Mouse (Mus musculus): ENCODE results near the gene Slc35f1.
"Not testable (repeated sequence)": the region's sequence is repeated elsewhere in the genome, so short reads cannot be mapped to it uniquely, and the experiment has no call there.

Gene Slc35f1

GRCm38 (mm10) chr10:52787075-52787474 lies 96.7 kb downstream of the Slc35f1 start:
- no peak for DNase-seq (ENCODE audit: low spot score)

GRCm38 (mm10) chr10:52791560-52791959 lies 101.2 kb downstream of the Slc35f1 start:
- DNase-seq (ENCODE audit: low spot score), result no peak

- no peak for DNase-seq (ENCODE audit: low spot score)
Measured at GRCm38 (mm10) chr10:52797454-52797853, 107.1 kb downstream of the Slc35f1 start.

- DNase-seq (ENCODE audit: low spot score), result no peak
Measured at GRCm38 (mm10) chr10:52807808-52808207, 117.5 kb downstream of the Slc35f1 start.

- no peak for DNase-seq (ENCODE audit: low spot score)
Measured at GRCm38 (mm10) chr10:52812861-52813260, 122.5 kb downstream of the Slc35f1 start.

GRCm38 (mm10) chr10:52814358-52814757 lies 124.0 kb downstream of the Slc35f1 start:
- DNase-seq (ENCODE audit: low spot score), result no peak

DNA sequence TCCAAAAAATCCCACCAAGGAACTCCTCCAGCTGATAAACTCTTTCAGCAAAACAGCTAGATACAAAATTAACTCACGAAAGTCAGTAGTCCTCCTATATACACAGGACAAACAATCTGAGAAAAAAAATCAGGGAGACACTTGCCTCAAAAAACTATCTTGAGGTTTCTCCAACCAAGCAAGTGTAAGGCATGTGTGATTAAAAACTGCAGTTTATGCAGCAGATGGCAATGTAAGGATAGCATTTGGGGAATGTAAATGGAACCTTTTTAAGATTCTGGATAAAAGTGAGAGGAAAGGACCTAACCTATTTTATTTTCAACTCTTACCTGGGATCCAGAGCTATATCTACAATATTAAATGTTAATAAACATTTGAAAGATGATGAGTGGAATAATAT lies 129.3 kb downstream of the Slc35f1 start:
- DNase-seq (ENCODE audit: low spot score), result no peak

- no peak for DNase-seq (ENCODE audit: low spot score)
Measured at GRCm38 (mm10) chr10:52822909-52823308, 132.6 kb downstream of the Slc35f1 start.

DNA sequence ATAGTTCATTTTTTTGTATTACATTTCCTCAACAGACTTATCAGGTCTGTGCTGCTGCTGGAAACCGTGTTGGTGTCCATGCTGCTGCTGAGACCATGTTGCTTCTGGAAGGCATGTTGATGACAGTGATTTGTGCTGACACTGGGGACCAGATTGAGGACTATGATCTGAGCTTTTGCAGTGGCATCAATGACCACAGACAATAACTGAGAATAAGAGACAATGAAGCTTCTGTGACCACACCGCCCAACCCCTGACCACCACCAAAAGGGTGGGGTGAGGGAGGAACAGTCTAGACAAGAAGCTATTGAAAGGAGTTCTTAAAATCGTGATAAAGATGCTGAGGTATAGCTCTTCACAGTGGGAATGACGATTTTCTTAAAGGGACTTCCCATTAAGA lies 135.4 kb downstream of the Slc35f1 start:
- DNase-seq (ENCODE audit: low spot score), result no peak

DNA sequence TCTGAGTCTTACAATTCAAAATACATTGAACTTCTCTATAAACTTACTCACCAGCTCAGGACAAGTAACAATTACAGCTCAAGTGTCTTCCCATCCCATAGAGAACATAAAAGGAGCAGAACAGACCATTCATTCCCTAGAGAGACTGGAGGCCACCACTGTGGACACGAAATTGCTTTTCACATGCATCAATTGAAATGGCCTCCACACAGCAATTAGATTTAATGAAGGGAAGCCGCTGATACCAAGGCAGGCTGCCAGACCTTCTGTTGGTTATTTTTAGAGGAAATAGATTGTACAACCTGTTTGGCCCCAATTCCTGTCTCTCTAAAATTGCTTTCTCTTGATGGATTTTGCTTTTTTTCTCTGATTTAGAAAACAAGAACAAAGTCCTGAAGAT lies 150.5 kb downstream of the Slc35f1 start:
- no peak for DNase-seq (ENCODE audit: low spot score)

DNA sequence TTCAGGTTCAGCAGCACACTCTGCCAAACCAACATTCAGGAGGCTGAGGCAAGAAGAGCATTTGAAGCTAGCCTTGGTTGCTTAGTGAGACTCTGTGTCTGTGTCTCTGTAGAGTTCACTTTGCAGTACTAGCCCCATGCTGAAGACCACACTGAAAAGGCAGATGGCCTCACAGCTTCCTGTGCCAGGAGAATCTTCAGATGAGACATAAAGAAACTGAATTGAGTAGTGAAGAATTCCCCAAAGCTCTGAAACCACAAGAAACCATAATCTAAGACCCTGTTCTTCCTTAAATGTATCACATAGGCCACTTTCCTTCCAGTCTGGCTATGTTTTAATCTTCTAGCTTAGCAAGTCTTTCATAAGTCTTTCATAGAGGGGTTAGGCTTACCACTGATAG lies 161.7 kb downstream of the Slc35f1 start:
- no peak for DNase-seq (ENCODE audit: low spot score)

GRCm38 (mm10) chr10:52860851-52861250 lies 170.5 kb downstream of the Slc35f1 start:
- DNase-seq (ENCODE audit: low spot score), result no peak

- no peak for DNase-seq (ENCODE audit: low spot score)
Measured at GRCm38 (mm10) chr10:52864936-52865335, 174.6 kb downstream of the Slc35f1 start.

DNA sequence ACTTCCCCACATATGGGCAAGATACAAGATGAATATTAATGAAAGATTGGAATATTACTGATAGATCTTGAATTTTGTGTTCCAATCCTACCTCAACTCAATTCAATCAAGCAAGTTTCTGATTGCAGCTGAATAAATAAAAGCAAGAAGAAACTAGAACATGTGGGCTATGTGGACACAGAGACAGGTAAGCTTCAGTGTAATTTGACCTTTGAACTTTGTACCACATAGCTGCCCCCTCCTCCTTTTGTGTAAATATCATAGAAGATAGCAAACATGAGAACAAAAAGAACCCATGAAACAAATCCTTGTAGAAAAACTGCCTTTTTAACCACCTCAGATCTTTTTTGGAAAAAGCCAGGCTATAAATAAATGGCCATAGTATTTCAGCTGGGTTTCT lies 180.8 kb downstream of the Slc35f1 start:
- DNase-seq (ENCODE audit: low spot score), result no peak

- no peak for DNase-seq (ENCODE audit: low spot score)
Measured at GRCm38 (mm10) chr10:52874133-52874532, 183.8 kb downstream of the Slc35f1 start.

DNA sequence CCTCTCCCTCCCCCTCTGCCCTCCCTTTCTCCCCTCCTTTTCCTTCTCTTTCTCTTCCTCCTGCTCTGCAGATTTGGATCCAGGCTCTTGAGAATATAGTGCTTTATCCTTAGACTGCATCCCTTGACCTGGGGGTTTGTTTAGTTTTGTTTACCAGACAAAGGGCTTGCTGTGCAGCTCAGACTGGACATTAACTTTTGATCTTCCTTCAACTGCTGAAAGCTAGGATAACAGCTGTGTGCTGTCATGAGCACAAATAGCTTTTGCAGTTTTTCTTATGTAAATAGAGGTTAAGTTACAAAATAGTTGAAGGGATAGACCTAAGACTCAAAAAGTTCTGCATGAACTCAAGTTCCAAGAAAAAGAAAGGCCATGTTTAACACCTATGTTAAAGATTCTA lies 184.4 kb downstream of the Slc35f1 start:
- DNase-seq (ENCODE audit: low spot score), result no peak

GRCm38 (mm10) chr10:52877263-52878021 lies 187.1 kb downstream of the Slc35f1 start:
- no peak for DNase-seq (ENCODE audit: low spot score)

DNA sequence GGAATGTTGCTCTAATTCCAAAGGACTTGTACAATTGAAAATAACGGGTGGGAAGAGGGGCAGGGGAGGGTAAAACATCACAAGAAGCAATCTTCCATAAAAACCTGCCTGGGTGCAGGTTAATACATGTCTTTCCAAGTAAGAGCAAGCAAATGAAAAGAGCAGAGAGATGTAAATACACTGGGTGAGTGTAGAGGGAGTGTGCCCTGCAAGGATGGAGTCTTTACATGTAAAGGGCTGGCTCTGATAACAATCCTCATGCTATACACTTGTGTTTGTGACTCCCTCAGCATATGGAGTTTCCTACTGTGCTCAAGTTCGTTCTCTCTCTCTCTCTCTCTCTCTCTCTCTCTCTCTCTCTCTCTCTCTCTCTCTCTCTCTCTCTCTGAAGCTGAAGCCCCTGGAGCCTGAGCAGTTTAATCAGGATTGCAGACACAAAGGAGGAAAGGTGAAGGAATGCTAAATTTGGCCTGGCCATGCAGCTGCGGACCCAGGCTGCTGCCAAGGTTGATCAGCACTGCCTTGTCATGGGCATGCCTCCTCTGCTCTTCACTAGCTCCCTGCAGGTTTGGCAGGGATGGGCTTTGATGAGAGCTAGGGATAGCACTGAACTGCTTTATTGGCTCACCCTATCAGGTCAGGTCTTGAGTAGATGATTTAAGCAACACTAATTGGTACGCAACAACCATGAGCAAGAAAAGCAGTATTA lies 187.9 kb downstream of the Slc35f1 start:
- no peak for DNase-seq (ENCODE audit: low spot score)

- DNase-seq (ENCODE audit: low spot score), result not testable (repeated sequence)
Measured at GRCm38 (mm10) chr10:52896724-52897123, 206.4 kb downstream of the Slc35f1 start.

DNA sequence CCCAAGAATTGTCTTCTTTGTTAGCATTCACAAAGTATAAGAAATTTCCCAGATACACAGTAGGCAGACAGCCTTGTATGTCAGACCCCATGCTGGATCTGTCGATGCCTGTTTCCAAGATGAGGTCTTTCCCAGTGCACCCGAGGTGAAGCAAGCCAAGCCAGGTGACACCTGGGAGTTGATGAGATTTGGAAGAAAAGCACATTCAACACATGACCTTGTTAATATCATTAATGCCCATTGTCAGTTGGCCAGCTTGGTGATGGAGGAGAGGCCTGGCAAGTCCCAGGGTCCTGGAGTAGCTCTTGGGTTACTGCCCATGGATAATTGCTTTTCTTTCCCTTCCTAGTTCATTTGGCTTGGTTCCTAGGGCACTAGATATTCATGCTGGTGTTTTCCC lies 214.6 kb downstream of the Slc35f1 start:
- DNase-seq (ENCODE audit: low spot score), result no peak

DNA sequence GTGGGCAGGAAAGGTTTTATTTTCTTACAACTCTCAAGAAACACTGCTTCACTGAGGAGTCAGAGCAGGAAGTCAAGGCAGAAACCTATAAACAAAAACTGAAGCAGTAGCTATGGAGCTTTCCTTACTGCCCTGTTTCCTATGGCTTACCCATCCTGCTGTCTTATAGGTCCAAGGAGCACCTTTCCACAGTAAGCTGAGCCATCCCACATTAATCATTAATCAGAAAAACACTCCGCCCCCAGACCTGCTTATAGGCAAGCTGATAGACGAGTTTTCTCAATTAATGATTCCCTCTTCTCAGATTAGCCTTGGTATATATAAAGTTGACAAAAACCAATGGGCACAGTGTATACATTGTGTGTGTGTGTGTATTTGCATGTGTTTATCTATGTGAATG lies 221.4 kb downstream of the Slc35f1 start:
- no peak for DNase-seq (ENCODE audit: low spot score)

GRCm38 (mm10) chr10:52918715-52919114 lies 228.4 kb downstream of the Slc35f1 start:
- DNase-seq (ENCODE audit: low spot score), result no peak

DNA sequence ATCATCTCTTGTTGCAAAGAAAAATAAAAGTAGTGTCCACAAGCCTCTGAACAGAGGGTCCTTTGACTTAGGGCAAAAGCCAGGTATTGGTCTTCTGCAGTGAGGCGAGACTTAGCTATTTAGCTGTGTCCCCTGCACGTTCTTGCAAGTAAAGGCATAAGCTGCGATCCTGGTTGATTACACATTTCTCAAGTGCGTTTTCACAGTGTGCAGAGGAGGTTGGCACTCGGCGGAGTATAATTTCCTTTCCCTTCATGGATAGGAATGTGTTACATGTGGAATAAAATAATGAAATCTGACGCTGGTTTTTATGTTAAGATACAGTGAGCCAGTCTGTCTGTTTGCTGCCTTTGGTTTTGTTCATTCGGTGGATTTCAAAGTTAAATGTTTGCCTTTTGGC lies 232.8 kb downstream of the Slc35f1 start:
- no peak for DNase-seq (ENCODE audit: low spot score)

- DNase-seq (ENCODE audit: low spot score), result no peak
Measured at GRCm38 (mm10) chr10:52926330-52926729, 236.0 kb downstream of the Slc35f1 start.

All from c-Kit-positive CD71-positive TER-119-positive erythroid progenitor cells, embryonic 14.5 days (primary cell).